Mouse (Mus musculus) limb, embryonic 15.5 days (tissue): Measurements from ENCODE around the gene Myh14. TPM values are rescaled to one million over a fixed set of nuclear protein-coding genes. Genes with fewer than 3 reads are reported as not detected.
A peak's percentile ranks its signal among the peaks of the same experiment; 100 is the strongest.

Experiments used
- ATAC-seq: fragments of 200-750 bp; cut with Nextera tagmentation; 2 replicates; pipeline ENCODE4 v1.8.0; 2017; ENCODE audit warnings: low read depth, moderate TSS enrichment; ENCODE audit not compliant: insufficient number of reproducible peaks, low FRiP score, low TSS enrichment
- H3K27ac ChIP-seq: fragments of 300-500 bp; sonication (generic); 2 replicates; pipeline ENCODE4 v1.5.1; 2015; ENCODE audit warnings: moderate library complexity, mild to moderate bottlenecking, inconsistent platforms
- H3K27me3 ChIP-seq: fragments of 300-500 bp; sonication (generic); 2 replicates; pipeline ENCODE4 v1.6.1; 2015; ENCODE audit warnings: inconsistent platforms
- H3K36me3 ChIP-seq: fragments of 300-500 bp; sonication (generic); 2 replicates; pipeline ENCODE4 v1.6.1; 2015; ENCODE audit warnings: inconsistent platforms
- H3K4me1 ChIP-seq: fragments of 300-500 bp; sonication (generic); 2 replicates; pipeline ENCODE4 v1.6.1; 2015; ENCODE audit warnings: inconsistent platforms
- H3K4me2 ChIP-seq: fragments of 300-500 bp; sonication (generic); 2 replicates; pipeline ENCODE4 v1.6.1; 2015; ENCODE audit warnings: mild to moderate bottlenecking, inconsistent platforms
- H3K4me3 ChIP-seq: fragments of 300-500 bp; sonication (generic); 2 replicates; pipeline ENCODE4 v1.5.1; 2015; ENCODE audit warnings: mild to moderate bottlenecking, inconsistent platforms
- H3K9ac ChIP-seq: fragments of 300-500 bp; sonication (generic); 2 replicates; pipeline ENCODE4 v1.6.1; 2015; ENCODE audit warnings: inconsistent platforms
- H3K9me3 ChIP-seq: fragments of 300-500 bp; sonication (generic); 2 replicates; pipeline ENCODE4 v1.6.1; 2016; ENCODE audit warnings: inconsistent platforms
- WGBS: fragments of 180-500 bp; shearing (Covaris S2); methylation state at CpG from one replicate; pipeline ENCODE4 v1.1.7; 2015; 5-methylcytosine and 5-hydroxymethylcytosine counted together
- polyA plus RNA-seq: library from polyadenylated mRNA; unstranded; fragments of >200 nt; fragmentation: Nextera tagmentation; extraction: Ambion mirVana; gene quantifications from 2 replicates; pipeline ENCODE4 v1.2.1, GENCODE M21; 2015

Gene Myh14
- polyA plus RNA-seq, 1 experiment from 2014 or later = 5.4 TPM

GRCm38 (mm10) chr7:44596996-44597538 is 73.6 kb downstream of the Myh14 start:
- 44% methylated on average over 5 of the region's 5 CpGs for WGBS
- no peak overlapping the region for H3K27ac ChIP-seq
- no peaks in the 10 kb centered on the region for H3K36me3 ChIP-seq
- ATAC-seq = no peak
- no peak overlapping the region for H3K9ac ChIP-seq
- H3K4me2 ChIP-seq = no peak overlapping the region
- no peak overlapping the region for H3K4me3 ChIP-seq
- H3K4me1 ChIP-seq = peaks cover 12% of the 10 kb centered on the region; the same call in 1 of the 2 replicates
- peaks cover 44% of the 10 kb centered on the region for H3K27me3 ChIP-seq
- no peaks in the 10 kb centered on the region for H3K9me3 ChIP-seq

DNA sequence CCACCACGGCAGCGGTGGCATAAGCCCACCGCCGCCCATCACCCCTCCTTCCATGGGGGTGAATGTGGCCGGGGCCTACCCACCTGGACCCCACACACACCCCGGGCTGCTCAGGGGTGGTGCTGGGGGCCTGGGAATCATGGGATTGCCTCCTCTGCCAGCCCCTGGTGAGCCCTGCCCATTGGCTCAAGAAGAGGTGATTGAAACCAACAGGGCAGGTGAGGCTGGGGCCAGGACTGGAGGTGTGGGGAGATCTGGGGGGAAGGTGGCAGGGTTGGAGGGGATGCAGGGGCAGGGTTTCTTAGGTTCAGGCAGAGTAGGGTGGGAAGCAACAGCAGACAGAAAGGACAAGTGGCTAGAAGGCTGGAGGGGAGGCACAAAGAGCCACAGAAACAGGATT is 74.6 kb downstream of the Myh14 start:
- H3K4me2 ChIP-seq = no peak overlapping the region
- WGBS = 87% methylated on average over 6 of the region's 6 CpGs
- H3K4me1 ChIP-seq = peaks cover 20% of the 10 kb centered on the region
- no peaks in the 10 kb centered on the region for H3K9me3 ChIP-seq
- no peaks in the 10 kb centered on the region for H3K36me3 ChIP-seq
- H3K27ac ChIP-seq = no peak overlapping the region
- peaks cover 44% of the 10 kb centered on the region for H3K27me3 ChIP-seq
- no peak for ATAC-seq
- H3K9ac ChIP-seq = no peak overlapping the region
- H3K4me3 ChIP-seq = no peak overlapping the region

DNA sequence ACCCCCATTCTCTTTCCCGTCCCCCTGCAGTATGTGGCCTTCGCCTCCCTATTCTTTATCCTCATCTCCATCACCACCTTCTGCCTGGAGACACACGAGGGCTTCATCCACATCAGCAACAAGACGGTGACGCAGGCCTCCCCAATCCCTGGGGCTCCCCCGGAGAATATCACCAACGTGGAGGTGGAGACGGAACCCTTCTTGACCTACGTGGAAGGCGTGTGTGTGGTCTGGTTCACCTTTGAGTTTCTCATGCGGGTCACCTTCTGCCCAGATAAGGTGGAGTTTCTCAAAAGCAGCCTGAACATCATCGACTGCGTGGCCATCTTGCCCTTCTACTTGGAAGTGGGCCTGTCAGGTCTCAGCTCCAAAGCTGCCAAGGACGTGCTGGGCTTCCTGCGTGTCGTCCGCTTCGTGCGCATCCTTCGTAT is 75.5 kb downstream of the Myh14 start:
- no peaks in the 10 kb centered on the region for H3K9me3 ChIP-seq
- no peak overlapping the region for H3K27ac ChIP-seq
- WGBS = 93% methylated on average over 20 of the region's 20 CpGs
- no peak overlapping the region for H3K4me3 ChIP-seq
- no peaks in the 10 kb centered on the region for H3K36me3 ChIP-seq
- H3K4me1 ChIP-seq = peaks cover 29% of the 10 kb centered on the region
- H3K27me3 ChIP-seq = peaks cover 46% of the 10 kb centered on the region
- no peak overlapping the region for H3K4me2 ChIP-seq
- ATAC-seq = no peak
- no peak overlapping the region for H3K9ac ChIP-seq

- H3K4me3 ChIP-seq = no peak overlapping the region
- no peak for ATAC-seq
- 63% methylated on average over 6 of the region's 6 CpGs for WGBS
- H3K4me1 ChIP-seq = peaks cover 36% of the 10 kb centered on the region
- no peak overlapping the region for H3K27ac ChIP-seq
- no peak overlapping the region for H3K9ac ChIP-seq
- H3K9me3 ChIP-seq = no peaks in the 10 kb centered on the region
- H3K4me2 ChIP-seq = no peak overlapping the region
- peaks cover 48% of the 10 kb centered on the region for H3K27me3 ChIP-seq
- no peaks in the 10 kb centered on the region for H3K36me3 ChIP-seq
These were observed 76.4 kb downstream of the Myh14 start for GRCm38 (mm10) chr7:44594291-44594690.

DNA sequence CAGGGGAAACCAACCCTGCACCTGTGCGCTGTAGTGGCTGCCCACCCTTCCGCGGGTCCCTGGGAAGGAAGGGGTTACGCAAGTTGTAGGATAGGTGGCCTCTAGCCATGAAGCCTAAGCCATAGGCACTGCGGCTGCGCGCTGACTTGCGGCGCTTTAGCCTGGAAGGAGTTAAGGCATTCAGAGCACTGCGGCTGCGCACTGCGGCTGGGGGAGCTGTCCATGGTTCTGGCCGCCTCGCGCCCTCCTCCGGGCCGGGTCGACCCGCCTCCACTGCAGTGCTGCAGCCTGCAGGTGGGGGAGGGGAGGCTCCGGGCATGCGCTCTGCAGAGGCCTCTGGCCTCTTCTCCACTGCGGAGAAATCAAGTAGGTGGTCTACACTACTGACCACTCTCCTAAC is 76.9 kb downstream of the Myh14 start:
- H3K4me2 ChIP-seq = peak overlapping the region; percentile 19; the same call in 1 of the 2 replicates
- peaks cover 53% of the 10 kb centered on the region for H3K27me3 ChIP-seq
- H3K36me3 ChIP-seq = no peaks in the 10 kb centered on the region
- no peaks in the 10 kb centered on the region for H3K9me3 ChIP-seq
- H3K4me3 ChIP-seq = no peak overlapping the region
- peaks cover 41% of the 10 kb centered on the region for H3K4me1 ChIP-seq
- H3K27ac ChIP-seq = no peak overlapping the region
- ATAC-seq = no peak
- 1% methylated on average over 22 of the region's 22 CpGs for WGBS
- H3K9ac ChIP-seq = no peak overlapping the region

GRCm38 (mm10) chr7:44593051-44593450 is 77.6 kb downstream of the Myh14 start:
- H3K4me3 ChIP-seq = no peak overlapping the region
- ATAC-seq = no peak
- 4% methylated on average over 15 of the region's 15 CpGs for WGBS
- H3K4me1 ChIP-seq = peaks cover 48% of the 10 kb centered on the region
- no peak overlapping the region for H3K27ac ChIP-seq
- H3K4me2 ChIP-seq = no peak overlapping the region
- no peaks in the 10 kb centered on the region for H3K9me3 ChIP-seq
- H3K9ac ChIP-seq = no peak overlapping the region
- H3K36me3 ChIP-seq = no peaks in the 10 kb centered on the region
- peaks cover 61% of the 10 kb centered on the region for H3K27me3 ChIP-seq

- Histone ChIP-seq H3K27me3 (peaks cover 76% of the 10 kb centered on the region), H3K9me3 (no peaks in the 10 kb centered on the region), H3K4me2 (peak overlapping the region; percentile 99), H3K4me3 (peak overlapping the region; percentile 57), H3K27ac (no peak overlapping the region), H3K4me1 (peaks cover 53% of the 10 kb centered on the region), H3K36me3 (no peaks in the 10 kb centered on the region), H3K9ac (no peak overlapping the region)
- under 1% methylated on average over 58 of the region's 60 CpGs for WGBS
- ATAC-seq = no peak
These were observed 79.1 kb downstream of the Myh14 start for GRCm38 (mm10) chr7:44591348-44592116.

DNA sequence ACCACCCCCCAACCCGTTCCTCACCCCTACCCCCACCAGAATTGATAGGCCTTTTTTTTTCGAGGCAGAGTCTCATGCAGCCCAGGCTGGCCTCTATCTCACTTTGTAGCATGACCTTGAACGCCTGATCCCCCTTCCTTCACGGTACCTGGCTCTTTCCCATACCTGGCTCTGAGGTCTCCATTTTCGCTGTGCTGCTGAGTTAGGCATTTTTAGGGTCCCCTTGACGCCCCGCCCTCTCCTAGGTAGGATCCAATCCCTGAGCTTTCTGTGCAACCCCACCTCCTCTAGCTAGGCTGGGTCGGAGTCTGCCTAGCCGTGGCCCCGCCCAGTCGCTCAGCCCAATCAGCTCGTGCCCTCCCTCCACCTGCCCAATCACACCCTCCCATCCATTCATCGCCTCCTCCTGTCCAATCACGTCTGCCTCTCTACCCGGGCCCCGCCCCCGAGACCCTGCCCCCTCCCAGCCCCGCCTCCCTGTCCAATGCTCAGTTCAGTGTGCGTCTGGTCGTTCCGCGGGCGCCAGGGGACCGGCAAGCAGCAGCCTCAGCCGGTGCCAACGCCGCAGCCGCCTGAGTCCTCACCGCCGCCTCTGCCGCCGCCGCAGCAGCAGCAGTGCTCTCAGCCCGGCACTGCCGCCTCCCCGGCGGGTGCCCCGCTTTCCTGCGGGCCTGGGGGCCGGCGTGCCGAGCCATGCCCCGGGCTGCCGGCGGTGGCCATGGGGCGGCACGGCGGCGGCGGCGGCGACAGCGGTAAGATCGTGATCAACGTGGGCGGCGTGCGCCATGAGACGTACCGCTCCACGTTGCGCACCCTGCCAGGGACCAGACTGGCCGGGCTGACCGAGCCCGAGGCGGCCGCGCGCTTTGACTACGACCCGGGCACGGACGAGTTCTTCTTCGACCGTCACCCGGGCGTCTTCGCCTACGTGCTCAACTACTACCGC is 80.0 kb downstream of the Myh14 start, which contains the start of gene Kcnc3:
Gene Kcnc3, plus strand, starts transcription at position 263 of the 946 bp plus-strand sequence.
- Histone ChIP-seq H3K27me3 (peaks cover 84% of the 10 kb centered on the region), H3K4me3 (peak within 1 kb of the TSS; percentile 57), H3K9ac (peak within 1 kb of the TSS; percentile 37; the same call in 1 of the 2 replicates), H3K27ac (no peak within 1 kb of the TSS), H3K9me3 (no peaks in the 10 kb centered on the region), H3K4me2 (peak within 1 kb of the TSS; percentile 99), H3K36me3 (no peaks in the 10 kb centered on the region), H3K4me1 (peaks cover 53% of the 10 kb centered on the region)
- under 1% methylated on average over 70 of the region's 80 CpGs for WGBS
- ATAC-seq = peak; percentile 93

DNA sequence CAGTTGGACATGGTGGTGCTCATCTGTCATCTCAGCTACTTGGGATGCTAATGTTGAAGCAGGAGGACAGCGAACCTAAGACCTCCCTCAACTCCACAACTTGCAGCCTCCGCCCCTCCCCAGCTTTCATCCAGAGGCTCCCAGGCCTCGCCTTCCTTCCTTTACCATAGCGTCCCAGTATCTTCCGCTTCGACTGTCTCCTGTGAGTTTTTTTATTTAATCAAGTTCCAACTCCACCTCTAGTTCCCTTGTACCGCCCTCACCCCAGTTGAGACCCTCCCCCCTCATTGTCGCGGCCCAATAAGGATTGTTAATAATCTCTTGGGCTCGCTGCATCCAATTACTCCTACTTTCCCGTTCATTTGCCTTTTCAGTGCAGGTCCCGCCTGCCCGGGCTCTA is 80.7 kb downstream of the Myh14 start:
- ATAC-seq = no peak
- peak overlapping the region; percentile 99 for H3K4me2 ChIP-seq
- peak overlapping the region; percentile 57 for H3K4me3 ChIP-seq
- WGBS = 2% methylated on average over 13 of the region's 13 CpGs
- H3K36me3 ChIP-seq = no peaks in the 10 kb centered on the region
- no peaks in the 10 kb centered on the region for H3K9me3 ChIP-seq
- no peak overlapping the region for H3K27ac ChIP-seq
- no peak overlapping the region for H3K9ac ChIP-seq
- H3K4me1 ChIP-seq = peaks cover 53% of the 10 kb centered on the region
- H3K27me3 ChIP-seq = peaks cover 92% of the 10 kb centered on the region

DNA sequence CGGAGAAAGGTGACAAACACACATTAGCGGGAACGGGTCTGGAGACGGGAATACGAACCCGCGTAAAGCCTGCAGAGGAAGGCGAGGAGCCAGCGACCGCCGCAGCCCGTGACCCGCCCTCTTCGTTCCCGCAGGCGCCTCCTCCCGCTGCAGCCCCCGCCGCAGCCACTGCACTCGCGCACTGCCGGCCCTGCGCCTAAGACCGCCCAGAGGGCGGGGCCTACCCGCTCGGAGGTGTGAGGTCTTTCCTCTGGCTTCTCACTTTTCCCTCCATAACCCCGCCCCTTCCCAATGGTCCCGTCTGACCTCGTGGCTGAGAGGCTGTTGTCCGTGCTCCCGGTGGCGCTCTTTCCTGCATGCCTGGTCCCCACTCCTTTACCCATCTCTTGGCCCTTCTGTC is 81.5 kb downstream of the Myh14 start:
- Histone ChIP-seq H3K4me3 (peak overlapping the region; percentile 57), H3K9ac (0 out of 2 replicates have a peak overlapping the region, but pooled peaks have one; percentile 26), H3K27me3 (peaks cover 100% of the 10 kb centered on the region), H3K27ac (no peak overlapping the region), H3K9me3 (no peaks in the 10 kb centered on the region), H3K4me2 (peak overlapping the region; percentile 99), H3K36me3 (no peaks in the 10 kb centered on the region), H3K4me1 (peaks cover 52% of the 10 kb centered on the region)
- ATAC-seq = peak; percentile 15; the same call in 1 of the 2 replicates
- 0% methylated on average over 32 of the region's 33 CpGs for whole genome bisulfite sequencing

- ATAC-seq = no peak
- Histone ChIP-seq H3K27me3 (peaks cover 92% of the 10 kb centered on the region), H3K36me3 (no peaks in the 10 kb centered on the region), H3K4me3 (peak overlapping the region; percentile 57), H3K9ac (no peak overlapping the region), H3K27ac (no peak overlapping the region), H3K4me1 (peaks cover 45% of the 10 kb centered on the region), H3K4me2 (peak overlapping the region; percentile 99), H3K9me3 (no peaks in the 10 kb centered on the region)
- WGBS = 8% methylated on average over 12 of the region's 12 CpGs
These were observed 82.3 kb downstream of the Myh14 start for GRCm38 (mm10) chr7:44588338-44588737.
